Mouse (Mus musculus) MEL (cell line): ENCODE data around the gene Dis3l. TPM values are rescaled to one million over a fixed set of nuclear protein-coding genes. Genes with fewer than 3 reads are reported as not detected.

Source experiments
- DNase-seq: peaks from one replicate; pipeline ENCODE4 v3.0.0; 2011; ENCODE audit warnings: low read depth, low spot score
- H3K27ac ChIP-seq: 2 replicates; pipeline ENCODE4 v1.5.1; 2012; ENCODE audit warnings: low read depth, mild to moderate bottlenecking, control low read depth, low read length, moderate library complexity; ENCODE audit not compliant: control insufficient read depth
- H3K27me3 ChIP-seq, 2 experiments: fragments of 150-350 bp in 1 of 2; sonication (generic) in 1 of 2; 2 replicates each; pipeline ENCODE4 v1.6.1; 2012; ENCODE audit warnings: low read length in 2 of 2, mild to moderate bottlenecking in 2 of 2, improper control_type of control experiment in 1 of 2, moderate library complexity in 1 of 2; ENCODE audit not compliant: insufficient read depth in 2 of 2, control insufficient read depth in 1 of 2
- H3K36me3 ChIP-seq, 2 experiments: 2 replicates each; pipeline ENCODE4 v1.6.1; 2012 to 2014; ENCODE audit warnings: low read length in 2 of 2, improper control_type of control experiment in 1 of 2, inconsistent platforms in 1 of 2, mild to moderate bottlenecking in 1 of 2; ENCODE audit not compliant: insufficient read depth in 2 of 2, control insufficient read depth in 1 of 2
- H3K4me1 ChIP-seq, 2 experiments: fragments of 150-350 bp in 1 of 2; sonication (generic) in 1 of 2; 2 replicates each; pipeline ENCODE4 v1.6.1; 2012; ENCODE audit warnings: low read length in 2 of 2, improper control_type of control experiment in 1 of 2, mild to moderate bottlenecking in 1 of 2; ENCODE audit not compliant: insufficient read depth in 2 of 2, control insufficient read depth in 1 of 2
- H3K4me3 ChIP-seq, 2 experiments: fragments of 150-350 bp in 1 of 2; sonication (generic) in 1 of 2; 2 replicates each; pipeline ENCODE4 v1.5.1; 2012; ENCODE audit warnings: low read depth in 2 of 2, low read length in 2 of 2, mild to moderate bottlenecking in 2 of 2, moderate library complexity in 2 of 2, control low read depth in 1 of 2, improper control_type of control experiment in 1 of 2; ENCODE audit not compliant: control insufficient read depth in 1 of 2, insufficient read depth in 1 of 2
- H3K79me2 ChIP-seq: 2 replicates; pipeline ENCODE4 v1.6.1; 2012; ENCODE audit warnings: mild to moderate bottlenecking, low read length, moderate library complexity; ENCODE audit not compliant: control insufficient read depth, poor library complexity, insufficient read depth
- H3K9ac ChIP-seq: 2 replicates; pipeline ENCODE4 v1.6.1; 2012; ENCODE audit warnings: low read depth, mild to moderate bottlenecking, control low read depth, low read length, moderate library complexity; ENCODE audit not compliant: control insufficient read depth, poor library complexity, severe bottlenecking
- H3K9me3 ChIP-seq: fragments of 150-350 bp; sonication (generic); replicated peaks from 2 replicates; pipeline ENCODE4 v1.6.1; 2012; ENCODE audit warnings: mild to moderate bottlenecking, low read length, improper control_type of control experiment, moderate library complexity; ENCODE audit not compliant: insufficient read depth
- BHLHE40 ChIP-seq: IDR thresholded peaks from 2 replicates; pipeline ENCODE4 v1.6.1; 2012; ENCODE audit warnings: low read depth, mild to moderate bottlenecking, inconsistent platforms, low read length, improper control_type of control experiment, borderline replicate concordance
- CHD1 ChIP-seq: IDR thresholded peaks from 2 replicates; pipeline ENCODE4 v1.6.1; 2012; ENCODE audit warnings: low read depth, mild to moderate bottlenecking, inconsistent platforms, low read length, improper control_type of control experiment
- CTCF ChIP-seq, 3 experiments: IDR thresholded peaks in 2 of 3; conservative IDR thresholded peaks in 1 of 3; 2 replicates each; pipeline ENCODE4 v1.5.1; 2011 to 2012; ENCODE audit warnings: low read length in 3 of 3, low read depth in 2 of 3, mild to moderate bottlenecking in 2 of 3, improper control_type of control experiment in 1 of 3, inconsistent platforms in 1 of 3, mixed read lengths in 1 of 3, moderate library complexity in 1 of 3; ENCODE audit not compliant: control insufficient read depth in 1 of 3, insufficient read depth in 1 of 3, poor library complexity in 1 of 3, severe bottlenecking in 1 of 3
- E2F4 ChIP-seq: IDR thresholded peaks from 2 replicates; pipeline ENCODE4 v1.6.1; 2011; ENCODE audit warnings: low read depth, low read length, improper control_type of control experiment, borderline replicate concordance
- ETS1 ChIP-seq: IDR thresholded peaks from 2 replicates; pipeline ENCODE4 v1.6.1; 2012; ENCODE audit warnings: low read depth, mild to moderate bottlenecking, inconsistent platforms, low read length, improper control_type of control experiment, moderate library complexity
- GATA1 ChIP-seq: IDR thresholded peaks from 2 replicates; pipeline ENCODE4 v1.6.1; 2011; ENCODE audit warnings: low read depth, low read length, improper control_type of control experiment
- HCFC1 ChIP-seq: IDR thresholded peaks from 2 replicates; pipeline ENCODE4 v1.6.1; 2012; ENCODE audit warnings: low read depth, mild to moderate bottlenecking, inconsistent platforms, low read length, improper control_type of control experiment, moderate library complexity
- MEF2A ChIP-seq: IDR thresholded peaks from 2 replicates; pipeline ENCODE4 v1.6.1; 2014; ENCODE audit warnings: low read depth, mild to moderate bottlenecking, inconsistent platforms, low read length, improper control_type of control experiment; ENCODE audit not compliant: poor library complexity, insufficient replicate concordance, severe bottlenecking; ENCODE audit errors: extremely low read depth
- MXI1 ChIP-seq: IDR thresholded peaks from 2 replicates; pipeline ENCODE4 v1.6.1; 2011; ENCODE audit warnings: mild to moderate bottlenecking, low read depth, low read length, improper control_type of control experiment
- NRF1 ChIP-seq: IDR thresholded peaks from 2 replicates; pipeline ENCODE4 v1.6.1; 2014; ENCODE audit warnings: low read depth, mild to moderate bottlenecking, inconsistent platforms, low read length, improper control_type of control experiment, moderate library complexity; ENCODE audit not compliant: poor library complexity, insufficient read depth, severe bottlenecking
- TAL1 ChIP-seq: IDR thresholded peaks from 2 replicates; pipeline ENCODE4 v1.6.1; 2012; ENCODE audit warnings: mild to moderate bottlenecking, inconsistent platforms, low read length, moderate library complexity, mixed read lengths
- UBTF ChIP-seq: IDR thresholded peaks from 2 replicates; pipeline ENCODE4 v1.6.1; 2012; ENCODE audit warnings: low read depth, mild to moderate bottlenecking, inconsistent platforms, low read length, improper control_type of control experiment, moderate library complexity, borderline replicate concordance; ENCODE audit not compliant: insufficient read depth
- ZC3H11A ChIP-seq: IDR thresholded peaks from 2 replicates; pipeline ENCODE4 v1.6.1; 2012; ENCODE audit warnings: low read depth, mild to moderate bottlenecking, inconsistent platforms, low read length, improper control_type of control experiment
- ZMIZ1 ChIP-seq: IDR thresholded peaks from 2 replicates; pipeline ENCODE4 v1.6.1; 2012; ENCODE audit warnings: low read depth, mild to moderate bottlenecking, inconsistent platforms, low read length, improper control_type of control experiment, moderate library complexity
- polyA plus RNA-seq, 2 experiments: library from polyadenylated mRNA; stranded (reverse) in 1 of 2; unstranded in 1 of 2; fragments of >175 nt in 1 of 2; fragments of >200 nt in 1 of 2; gene quantifications; 2 replicates each; pipeline versions ENCODE4 v1.2.1 to v1.2.4; 2012; ENCODE audit warnings: low replicate concordance in 2 of 2, low read depth in 1 of 2; ENCODE audit not compliant: insufficient read length in 2 of 2, insufficient read depth in 1 of 2, missing spikeins in 1 of 2
- total RNA-seq: library from RNA; depleted of rRNA; stranded (reverse); fragments of 300-350 nt; gene quantifications from 2 replicates; pipeline ENCODE4 v1.2.3, GENCODE M21; 2012

Dis3l gene
- total and polyA plus RNA-seq, 3 experiments = 13.1 to 14.0 TPM; not detected in 1

GRCm38 (mm10) chr9:64386466-64387211, 45.6 kb upstream of the Dis3l start:
- TF ChIP-seq CHD1 = no peak
- TF ChIP-seq ETS1 = no peak
- no peak for TF ChIP-seq UBTF
- H3K4me1 ChIP-seq = no peaks in the 10 kb centered on the region
- DNase-seq = no peak
- no peak overlapping the region for H3K9ac ChIP-seq
- no peaks in the 10 kb centered on the region for H3K36me3 ChIP-seq
- peaks cover 0 to 8% of the 10 kb centered on the region in 2 experiments; a peak in 2 of 4 replicates for H3K27me3 ChIP-seq
- H3K9me3 ChIP-seq = no peaks in the 10 kb centered on the region
- H3K79me2 ChIP-seq = no peaks in the 10 kb centered on the region
- no peak overlapping the region for H3K27ac ChIP-seq
- no peak overlapping the region for H3K4me3 ChIP-seq

- Histone ChIP-seq H3K9ac (no peak within 1 kb of the TSS), H3K4me1 (no peaks in the 10 kb centered on the region), H3K27ac (no peak within 1 kb of the TSS), H3K79me2 (no peaks in the 10 kb centered on the region), H3K9me3 (no peaks in the 10 kb centered on the region), H3K27me3 (peaks cover 0 to 5% of the 10 kb centered on the region in 2 experiments; a peak in 2 of 4 replicates), H3K4me3 (no peak within 1 kb of the TSS), H3K36me3 (no peaks in the 10 kb centered on the region)
- DNase-seq = no peak
- TF ChIP-seq ZMIZ1 (no peak), HCFC1 (no peak), CTCF (IDR thresholded peaks at IDR 0.05 in 2 of 3, conservative IDR thresholded peaks at IDR 0.05 in 1 of 3; ENCODE audit: control insufficient read depth in 1 of 3, insufficient read depth in 1 of 3, low read depth in 2 of 3, low read length in 3 of 3, poor library complexity in 1 of 3, severe bottlenecking in 1 of 3) (no peak), GATA1 (no peak), E2F4 (no peak), BHLHE40 (no peak), TAL1 (no peak), MXI1 (no peak), MEF2A (no peak), NRF1 (no peak), ZC3H11A (no peak), CHD1 (no peak), ETS1 (no peak)
Measured at GRCm38 (mm10) chr9:64385511-64386465, 44.7 kb upstream of the Dis3l start, which contains the start of gene Megf11. Gene Megf11, plus strand, starts transcription at chr9:64385626.
